Mouse (Mus musculus) left cerebral cortex, adult 8-10 months (tissue): Measurements from ENCODE around the gene Acpp. TPM values are rescaled to one million over a fixed set of nuclear protein-coding genes. Genes with fewer than 3 reads are reported as not detected.

Experiments
- DNase-seq, 2 experiments: peaks; one replicate each; pipeline ENCODE4 v3.0.0; 2022; ENCODE audit warnings: low spot score in 2 of 2
- total RNA-seq, 4 experiments: library from RNA; stranded (reverse); gene quantifications; 2 replicates each; pipeline ENCODE4 v1.2.4; 2022

Gene Acpp
- total RNA-seq, 4 experiments from 2014 or later = 0.34 to 0.81 TPM; not detected in 2

GRCm38 (mm10) chr9:104254408-104255180, 83.0 kb downstream of the Acpp start:
- no peak for DNase-seq

GRCm38 (mm10) chr9:104252637-104253036, 84.9 kb downstream of the Acpp start:
- DNase-seq = no peak

GRCm38 (mm10) chr9:104251687-104252086, 85.9 kb downstream of the Acpp start:
- no peak for DNase-seq

GRCm38 (mm10) chr9:104251111-104251510, 86.4 kb downstream of the Acpp start:
- no peak for DNase-seq

- DNase-seq = no peak
Observed at GRCm38 (mm10) chr9:104247307-104247987, 90.1 kb downstream of the Acpp start.

GRCm38 (mm10) chr9:104243799-104244466, 93.6 kb downstream of the Acpp start:
- no peak for DNase-seq

GRCm38 (mm10) chr9:104240146-104240545, 97.4 kb downstream of the Acpp start:
- no peak for DNase-seq

- DNase-seq = no peak
Observed at GRCm38 (mm10) chr9:104239076-104239475, 98.5 kb downstream of the Acpp start.

Other genes starting within 250 kb of the Acpp start
- gene Ackr4, start 210.8 kb downstream of the Acpp start, total RNA-seq = not detected
- gene Dnajc13, start 74.8 kb downstream of the Acpp start, total RNA-seq = 10 to 100 TPM; 60.9 to 76.9 (median 70.3) TPM
- gene Cpne4, start 209.5 kb upstream of the Acpp start, total RNA-seq = 10 to 100 TPM; 58.7 to 75.0 (median 64.0) TPM